Mouse (Mus musculus): ENCODE data around the gene Gm8094.
"Not testable (repeated sequence)": the region's sequence is repeated elsewhere in the genome, so short reads cannot be mapped to it uniquely, and the experiment has no call there.

Gm8094 gene

GRCm38 (mm10) chr14:43076543-43076942, at the start of gene Gm8094:
Gm8094 (minus strand) TSS chr14:43076643.
- DNase-seq (ENCODE audit: low spot score in 2 of 2) = not testable (repeated sequence)

GRCm38 (mm10) chr14:43119673-43120072, 43.2 kb upstream of the Gm8094 start:
- not testable (repeated sequence) for DNase-seq (ENCODE audit: low spot score in 2 of 2)

GRCm38 (mm10) chr14:43100301-43100700, 23.9 kb upstream of the Gm8094 start, which contains the start of gene Gm8104:
Gm8104 (plus strand) TSS chr14:43100601.
- DNase-seq (ENCODE audit: low spot score in 2 of 2) = not testable (repeated sequence)

GRCm38 (mm10) chr14:43089103-43089919, 12.9 kb upstream of the Gm8094 start:
- not testable (repeated sequence) for DNase-seq (ENCODE audit: low spot score in 2 of 2)

GRCm38 (mm10) chr14:43084936-43085730, 8.7 kb upstream of the Gm8094 start:
- DNase-seq (ENCODE audit: low spot score in 2 of 2) = not testable (repeated sequence)

GRCm38 (mm10) chr14:43060179-43060578, 16.3 kb downstream of the Gm8094 start:
- peak in 1 of 2 experiments; percentile 17 for DNase-seq (ENCODE audit: low spot score in 2 of 2)

- DNase-seq (ENCODE audit: low spot score in 2 of 2) = not testable (repeated sequence)
These were observed 18.4 kb downstream of the Gm8094 start for GRCm38 (mm10) chr14:43058063-43058462.

All from cerebellum, postnatal 4 days (tissue).